Mouse (Mus musculus) liver, embryonic 15.5 days (tissue): ENCODE results near the gene Slc38a2. TPM values are rescaled to one million over a fixed set of nuclear protein-coding genes. Genes with fewer than 3 reads are reported as not detected.

Experiments used
- ATAC-seq: fragments of 200-750 bp; cut with Nextera tagmentation; 2 replicates; pipeline ENCODE4 v1.8.0; 2017; ENCODE audit warnings: moderate number of reproducible peaks, mild to moderate bottlenecking, moderate library complexity; ENCODE audit not compliant: insufficient read depth
- H3K27ac ChIP-seq: fragments of 300-500 bp; sonication (generic); replicated peaks from 2 replicates; pipeline ENCODE4 v1.5.1; 2015; ENCODE audit warnings: mild to moderate bottlenecking, inconsistent platforms
- H3K27me3 ChIP-seq: fragments of 300-500 bp; sonication (generic); 2 replicates; pipeline ENCODE4 v1.6.1; 2015; ENCODE audit warnings: mild to moderate bottlenecking, inconsistent platforms
- H3K36me3 ChIP-seq: fragments of 300-500 bp; sonication (generic); replicated peaks from 2 replicates; pipeline ENCODE4 v1.6.1; 2015; ENCODE audit warnings: moderate library complexity, mild to moderate bottlenecking, inconsistent platforms
- H3K4me1 ChIP-seq: fragments of 300-500 bp; sonication (generic); replicated peaks from 2 replicates; pipeline ENCODE4 v1.6.1; 2015; ENCODE audit warnings: inconsistent platforms
- H3K4me2 ChIP-seq: fragments of 300-500 bp; sonication (generic); 2 replicates; pipeline ENCODE4 v1.6.1; 2015; ENCODE audit warnings: moderate library complexity, mild to moderate bottlenecking, inconsistent platforms
- H3K4me3 ChIP-seq: fragments of 300-500 bp; sonication (generic); replicated peaks from 2 replicates; pipeline ENCODE4 v1.5.1; 2015; ENCODE audit warnings: mild to moderate bottlenecking, inconsistent platforms
- H3K9ac ChIP-seq: fragments of 300-500 bp; sonication (generic); 2 replicates; pipeline ENCODE4 v1.6.1; 2015; ENCODE audit warnings: moderate library complexity, mild to moderate bottlenecking, inconsistent platforms
- H3K9me3 ChIP-seq: fragments of 300-500 bp; sonication (generic); replicated peaks from 2 replicates; pipeline ENCODE4 v1.6.1; 2016; ENCODE audit warnings: inconsistent platforms
- WGBS: fragments of 180-500 bp; shearing (Covaris S2); methylation state at CpG from one replicate; pipeline ENCODE4 v1.1.7; 2015; ENCODE audit warnings: mixed read lengths; ENCODE audit not compliant: insufficient replicate concordance; 5-methylcytosine and 5-hydroxymethylcytosine counted together
- polyA plus RNA-seq: library from polyadenylated mRNA; unstranded; fragments of >200 nt; fragmentation: Nextera tagmentation; extraction: Ambion mirVana; gene quantifications from 2 replicates; pipeline ENCODE4 v1.2.1, GENCODE M21; 2015

Gene Slc38a2
- polyA plus RNA-seq, 1 experiment from 2014 or later = 33.8 TPM

DNA sequence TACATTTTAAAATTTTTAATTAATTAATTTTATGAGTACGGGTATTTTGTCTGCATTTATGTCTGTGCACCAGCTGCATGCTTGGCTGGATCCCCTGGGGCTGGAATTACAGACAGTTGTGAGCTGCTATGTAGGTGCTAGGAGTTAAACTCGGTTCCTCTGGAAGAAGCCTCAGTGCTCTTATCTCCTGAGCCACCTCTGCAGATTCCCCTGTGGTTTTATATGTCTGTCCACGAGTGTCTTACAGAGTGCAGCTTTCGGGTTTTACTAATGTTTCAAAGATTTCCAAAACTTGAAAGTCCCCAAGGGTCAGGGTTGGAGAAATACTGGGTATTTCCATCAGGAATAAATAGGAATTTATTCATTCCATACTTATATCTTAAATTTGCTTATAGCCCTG is 40.6 kb upstream of the Slc38a2 start:
- no peak for ATAC-seq
- 14% methylated on average over 4 of the region's 4 CpGs for WGBS

DNA sequence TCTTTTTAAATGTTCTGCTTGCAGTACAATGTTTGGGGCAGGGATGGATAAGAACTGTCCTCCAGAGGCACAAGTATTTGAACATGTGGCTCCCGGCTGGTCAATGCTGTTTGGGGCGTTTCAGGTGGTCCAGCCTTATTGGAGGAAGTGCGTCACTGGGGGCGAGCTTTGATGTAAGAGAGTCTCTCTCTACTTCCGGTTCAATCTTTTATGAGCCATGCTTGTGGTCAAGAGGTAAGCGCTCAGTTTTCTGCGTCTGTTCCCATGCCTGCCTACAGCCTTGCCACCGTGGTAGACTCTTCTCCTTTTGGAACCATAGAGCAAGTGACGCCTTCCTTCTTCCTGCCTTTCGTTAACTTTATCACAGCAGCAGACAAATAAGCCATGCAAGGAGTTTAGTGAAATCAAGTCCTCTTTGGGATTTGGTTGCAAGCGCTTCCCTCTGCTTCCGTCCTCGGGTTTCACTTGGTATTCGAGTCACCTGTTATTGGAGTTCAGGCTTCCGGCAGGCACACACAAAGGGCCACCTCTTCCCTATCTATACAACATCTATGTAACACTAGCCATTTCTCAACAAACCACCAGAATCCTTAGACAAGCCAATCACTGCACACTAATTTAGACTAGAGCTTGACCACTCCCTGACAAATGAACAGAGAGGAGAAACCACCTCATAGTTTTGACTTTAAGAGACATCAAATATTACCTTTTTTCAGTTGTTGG is 37.3 kb upstream of the Slc38a2 start:
- no peak overlapping the region for H3K9ac ChIP-seq
- H3K36me3 ChIP-seq = no peaks in the 10 kb centered on the region
- no peaks in the 10 kb centered on the region for H3K9me3 ChIP-seq
- no peak for ATAC-seq
- no peak overlapping the region for H3K4me3 ChIP-seq
- no peak overlapping the region for H3K27ac ChIP-seq
- 53% methylated on average over 15 of the region's 15 CpGs for WGBS
- H3K27me3 ChIP-seq = no peaks in the 10 kb centered on the region
- H3K4me1 ChIP-seq = peaks cover 18% of the 10 kb centered on the region
- H3K4me2 ChIP-seq = 0 out of 2 replicates have a peak overlapping the region, but pooled peaks have one; percentile 1

More for the DNA sequence above, 40.6 kb upstream of the Slc38a2 start:
- no peak overlapping the region for H3K4me2 ChIP-seq
- H3K4me3 ChIP-seq = no peak overlapping the region
- H3K9me3 ChIP-seq = no peaks in the 10 kb centered on the region
- H3K27ac ChIP-seq = no peak overlapping the region
- no peak overlapping the region for H3K9ac ChIP-seq
- H3K4me1 ChIP-seq = peaks cover 46% of the 10 kb centered on the region
- no peaks in the 10 kb centered on the region for H3K27me3 ChIP-seq
- H3K36me3 ChIP-seq = no peaks in the 10 kb centered on the region

DNA sequence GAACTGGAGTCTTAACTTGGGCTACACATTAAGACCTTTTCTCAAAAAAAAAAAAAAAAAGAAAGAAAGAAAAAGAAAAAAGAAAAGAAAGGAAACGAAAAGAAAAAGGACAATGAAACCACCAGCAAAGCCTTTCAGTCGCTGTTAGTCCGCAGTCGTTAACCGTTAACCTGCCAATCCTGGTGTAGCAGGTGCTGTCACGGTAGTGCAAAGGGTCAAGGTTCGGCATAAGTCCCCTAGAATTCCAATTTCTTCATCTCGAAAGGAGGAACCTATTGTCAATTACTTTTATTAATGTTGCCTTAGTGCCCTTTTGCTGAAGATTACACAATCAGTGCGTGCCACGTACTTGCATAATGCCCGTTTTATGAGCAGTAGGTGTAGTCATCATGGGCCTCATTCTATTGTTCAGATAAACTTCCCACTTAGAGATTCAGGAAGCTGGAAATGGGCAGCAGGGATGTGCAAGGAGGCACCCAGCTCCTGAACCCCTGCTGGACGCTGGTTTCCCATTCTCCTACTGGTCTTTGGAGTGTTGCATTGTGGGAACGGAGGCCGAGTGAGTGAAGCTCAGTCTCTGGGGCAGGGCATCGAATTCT is 36.1 kb upstream of the Slc38a2 start:
- Histone ChIP-seq H3K27ac (no peak overlapping the region), H3K27me3 (no peaks in the 10 kb centered on the region), H3K4me2 (no peak overlapping the region), H3K9ac (no peak overlapping the region), H3K4me1 (peaks cover 18% of the 10 kb centered on the region), H3K36me3 (no peaks in the 10 kb centered on the region), H3K9me3 (no peaks in the 10 kb centered on the region), H3K4me3 (no peak overlapping the region)
- WGBS = 63% methylated on average over 15 of the region's 15 CpGs
- no peak for ATAC-seq

DNA sequence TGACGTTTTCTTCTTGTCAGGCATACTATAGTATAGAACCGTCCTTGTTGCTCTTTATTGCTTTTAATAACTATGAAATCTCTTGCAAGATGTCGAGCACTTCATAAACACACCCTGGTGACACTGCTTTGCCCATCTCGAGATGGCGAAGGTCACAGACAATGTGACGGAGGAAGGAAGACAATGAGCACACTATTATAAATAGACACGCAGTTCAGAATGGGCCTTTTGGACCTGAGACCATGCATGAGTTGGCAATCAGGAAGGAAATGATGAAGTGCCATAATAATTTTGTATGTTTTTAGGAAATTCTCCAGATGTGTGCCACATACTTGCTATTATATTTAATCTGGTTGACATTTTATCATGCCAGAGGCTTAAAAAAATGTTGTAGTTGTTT is 34.9 kb upstream of the Slc38a2 start:
- Histone ChIP-seq H3K27ac (no peak overlapping the region), H3K9ac (no peak overlapping the region), H3K4me3 (no peak overlapping the region), H3K27me3 (no peaks in the 10 kb centered on the region), H3K9me3 (no peaks in the 10 kb centered on the region), H3K36me3 (no peaks in the 10 kb centered on the region), H3K4me1 (peaks cover 8% of the 10 kb centered on the region), H3K4me2 (no peak overlapping the region)
- no peak for ATAC-seq
- WGBS = 61% methylated on average over 7 of the region's 7 CpGs

DNA sequence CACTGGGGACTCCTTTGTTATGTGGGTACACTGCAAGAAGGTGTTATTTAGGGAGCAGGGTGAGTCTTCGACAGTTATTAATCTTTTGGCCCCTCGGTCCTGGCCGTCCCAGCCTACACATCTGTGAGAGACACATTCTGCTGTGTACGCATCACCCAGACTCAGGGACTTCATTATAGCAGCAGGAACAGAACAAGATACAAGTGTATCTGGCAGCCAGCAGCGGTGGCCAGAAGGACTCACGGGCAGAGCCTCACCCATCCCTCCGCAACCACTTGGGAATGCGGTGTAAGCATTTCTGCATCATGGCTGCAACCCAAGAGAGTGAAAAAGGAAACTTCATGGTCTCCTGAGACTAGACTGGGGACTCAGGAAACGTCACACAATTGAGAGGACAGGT is 30.9 kb upstream of the Slc38a2 start:
- WGBS = 79% methylated on average over 9 of the region's 9 CpGs
- Histone ChIP-seq H3K27me3 (no peaks in the 10 kb centered on the region), H3K9ac (no peak overlapping the region), H3K4me2 (no peak overlapping the region), H3K4me1 (peaks cover 7% of the 10 kb centered on the region), H3K9me3 (no peaks in the 10 kb centered on the region), H3K4me3 (no peak overlapping the region), H3K27ac (no peak overlapping the region), H3K36me3 (no peaks in the 10 kb centered on the region)
- no peak for ATAC-seq

DNA sequence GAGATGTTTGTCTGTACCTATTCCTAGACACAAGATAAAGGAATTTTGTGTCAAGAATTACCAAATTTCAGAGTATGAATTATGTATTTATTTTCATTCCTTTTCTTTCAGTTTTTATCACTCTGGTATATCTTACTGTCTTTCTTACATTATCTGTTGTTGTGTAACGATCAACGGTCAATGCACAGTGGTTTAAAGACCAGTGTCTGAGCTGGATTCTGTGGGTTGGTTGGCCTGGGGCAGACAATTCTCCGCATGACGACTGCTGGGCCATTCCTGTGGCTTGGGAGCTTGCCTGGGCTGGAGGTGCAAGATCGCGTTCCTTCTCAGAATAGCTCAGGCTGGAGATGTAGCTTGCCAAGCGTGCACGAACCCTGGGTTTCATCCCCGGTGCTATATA is 30.3 kb upstream of the Slc38a2 start:
- H3K9ac ChIP-seq = no peak overlapping the region
- H3K36me3 ChIP-seq = no peaks in the 10 kb centered on the region
- H3K27me3 ChIP-seq = no peaks in the 10 kb centered on the region
- H3K9me3 ChIP-seq = no peaks in the 10 kb centered on the region
- H3K4me1 ChIP-seq = peaks cover 7% of the 10 kb centered on the region
- H3K4me3 ChIP-seq = no peak overlapping the region
- H3K27ac ChIP-seq = no peak overlapping the region
- H3K4me2 ChIP-seq = no peak overlapping the region
- 70% methylated on average over 9 of the region's 9 CpGs for WGBS
- ATAC-seq = no peak

DNA sequence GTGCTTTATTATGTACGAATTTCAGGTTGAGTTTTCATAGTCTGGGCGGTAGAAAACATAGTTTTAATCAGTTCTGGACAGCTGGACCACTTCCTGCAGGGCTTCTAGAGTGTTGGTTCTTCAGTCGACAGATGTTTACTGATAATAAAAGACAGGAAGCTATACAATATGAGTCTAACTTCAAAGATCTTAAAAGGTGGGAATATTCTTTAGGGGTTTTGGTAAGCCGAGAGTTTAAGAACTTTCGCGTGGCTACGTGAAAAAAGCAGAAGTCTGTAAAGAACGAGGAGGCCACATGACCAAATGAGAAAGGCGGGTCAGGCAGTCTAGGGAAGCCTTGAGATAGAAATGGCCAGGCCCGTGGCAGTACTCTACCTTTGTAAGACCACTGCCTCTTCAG is 29.5 kb upstream of the Slc38a2 start:
- H3K4me3 ChIP-seq = no peak overlapping the region
- 14% methylated on average over 10 of the region's 10 CpGs for WGBS
- no peak overlapping the region for H3K9ac ChIP-seq
- peak overlapping the region; percentile 14; the same call in 1 of the 2 replicates for H3K4me2 ChIP-seq
- H3K9me3 ChIP-seq = no peaks in the 10 kb centered on the region
- H3K27ac ChIP-seq = no peak overlapping the region
- H3K4me1 ChIP-seq = peaks cover 7% of the 10 kb centered on the region
- ATAC-seq = 0 out of 2 replicates have a peak, but pooled peaks have one; percentile 22
- H3K27me3 ChIP-seq = no peaks in the 10 kb centered on the region
- no peaks in the 10 kb centered on the region for H3K36me3 ChIP-seq

DNA sequence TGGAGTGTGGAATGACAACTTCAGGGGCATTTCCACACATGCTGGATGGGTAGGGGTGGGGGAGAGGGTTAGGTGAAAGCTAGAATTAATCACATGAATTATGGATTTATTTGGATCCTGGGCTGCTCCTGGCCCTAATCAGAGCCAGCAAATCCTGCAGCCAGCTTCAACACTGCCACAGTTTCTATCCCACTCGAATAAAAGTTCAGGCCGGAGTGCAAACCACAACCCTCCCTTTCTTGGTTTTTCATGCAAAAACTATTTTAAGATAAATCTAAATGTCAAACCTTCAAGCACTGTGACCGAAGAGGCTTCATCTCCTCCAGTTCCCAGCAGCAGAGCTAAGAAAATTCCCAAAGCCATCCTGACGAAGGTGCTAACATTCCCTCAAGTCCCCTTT is 28.8 kb upstream of the Slc38a2 start:
- Histone ChIP-seq H3K9ac (no peak overlapping the region), H3K27me3 (no peaks in the 10 kb centered on the region), H3K27ac (no peak overlapping the region), H3K4me2 (no peak overlapping the region), H3K9me3 (no peaks in the 10 kb centered on the region), H3K36me3 (no peaks in the 10 kb centered on the region), H3K4me1 (peaks cover 7% of the 10 kb centered on the region), H3K4me3 (no peak overlapping the region)
- WGBS = 33% methylated on average over 4 of the region's 4 CpGs
- no peak for ATAC-seq

DNA sequence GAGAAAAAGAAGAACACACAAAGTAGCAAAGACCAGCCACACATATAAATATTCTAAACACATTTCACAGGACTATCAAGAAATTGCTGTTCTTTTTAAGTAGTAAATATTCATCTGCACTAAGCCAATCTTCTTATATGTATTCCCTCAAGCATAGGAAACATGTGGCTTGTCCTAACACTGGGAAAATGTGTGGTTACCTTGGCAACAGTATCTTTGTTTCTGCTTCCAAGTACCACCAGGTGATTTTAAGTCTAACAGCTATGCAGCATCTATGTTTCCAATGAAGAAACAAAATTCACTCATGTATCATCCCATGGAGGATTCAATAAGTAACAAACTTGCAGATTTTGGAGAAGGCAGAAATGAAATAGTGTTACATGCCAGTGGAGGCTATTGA is 25.0 kb upstream of the Slc38a2 start:
- H3K4me2 ChIP-seq = no peak overlapping the region
- H3K9ac ChIP-seq = no peak overlapping the region
- no peaks in the 10 kb centered on the region for H3K9me3 ChIP-seq
- no peak for ATAC-seq
- no peaks in the 10 kb centered on the region for H3K27me3 ChIP-seq
- H3K4me3 ChIP-seq = no peak overlapping the region
- H3K36me3 ChIP-seq = no peaks in the 10 kb centered on the region
- peaks cover 7% of the 10 kb centered on the region for H3K4me1 ChIP-seq
- H3K27ac ChIP-seq = no peak overlapping the region

DNA sequence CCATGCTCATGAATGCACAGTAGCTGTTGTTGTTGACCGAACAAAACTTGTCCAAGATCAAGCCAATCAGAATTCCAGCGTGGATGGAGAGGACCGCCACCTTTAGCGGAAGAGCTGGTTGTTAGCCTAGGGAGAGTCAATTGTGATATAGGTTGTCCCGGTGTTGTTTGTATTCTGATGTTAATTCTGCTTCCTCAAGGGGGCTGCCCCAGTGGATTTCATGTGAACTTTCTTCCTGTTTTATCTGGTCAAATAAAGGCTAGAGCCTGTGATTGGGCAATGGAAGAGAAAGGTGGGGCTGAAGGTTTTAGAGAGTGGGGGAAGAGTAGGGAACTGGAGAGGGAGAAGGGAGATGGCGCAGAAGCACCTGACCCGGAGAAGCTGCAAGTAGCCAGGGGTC is 22.7 kb upstream of the Slc38a2 start:
- Histone ChIP-seq H3K27me3 (no peaks in the 10 kb centered on the region), H3K36me3 (no peaks in the 10 kb centered on the region), H3K4me1 (no peaks in the 10 kb centered on the region), H3K4me2 (no peak overlapping the region), H3K27ac (no peak overlapping the region), H3K9ac (no peak overlapping the region), H3K9me3 (no peaks in the 10 kb centered on the region), H3K4me3 (no peak overlapping the region)
- WGBS = 68% methylated on average over 7 of the region's 7 CpGs
- no peak for ATAC-seq

DNA sequence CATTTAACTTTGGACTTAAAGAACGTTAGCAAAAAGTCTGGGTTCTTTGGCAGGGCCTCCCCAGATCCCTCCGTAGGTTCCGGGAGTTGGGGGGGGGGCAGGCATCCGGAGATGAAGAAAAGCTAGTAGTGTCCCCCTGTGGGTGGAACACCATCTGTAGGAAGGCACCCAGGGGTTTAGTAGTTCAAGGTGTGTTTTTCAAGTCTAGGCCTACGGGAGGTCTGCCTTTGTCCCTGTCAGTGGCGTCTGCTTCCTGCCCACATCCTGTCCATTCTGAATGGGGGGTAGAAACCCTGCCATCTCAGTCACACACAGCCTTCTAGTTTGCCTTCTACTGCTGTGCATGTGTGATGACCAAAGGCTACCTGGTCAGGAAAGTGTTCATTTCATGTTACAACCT is 20.6 kb upstream of the Slc38a2 start:
- no peak overlapping the region for H3K4me3 ChIP-seq
- WGBS = 55% methylated on average over 6 of the region's 6 CpGs

DNA sequence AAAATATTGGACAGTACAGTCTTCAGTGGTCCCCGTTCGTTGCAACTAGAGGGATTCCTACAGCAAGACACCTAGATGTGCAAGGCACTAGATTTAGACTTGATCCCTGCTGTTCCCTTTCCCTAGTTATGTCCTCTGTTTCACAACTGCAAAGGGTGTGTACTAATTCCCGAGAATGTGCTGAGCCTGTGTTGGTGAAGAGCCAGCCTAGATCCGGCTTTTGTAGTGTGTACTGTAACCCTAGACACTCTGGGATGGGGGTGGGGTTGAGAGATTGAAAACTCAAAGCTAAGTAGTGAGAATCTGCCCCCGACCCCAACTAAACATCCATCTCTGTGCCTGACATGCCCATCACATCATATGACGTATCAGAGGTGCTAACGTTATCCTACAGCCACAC is 18.9 kb upstream of the Slc38a2 start:
- no peaks in the 10 kb centered on the region for H3K27me3 ChIP-seq
- H3K4me2 ChIP-seq = no peak overlapping the region
- WGBS = 72% methylated on average over 7 of the region's 7 CpGs
- no peaks in the 10 kb centered on the region for H3K36me3 ChIP-seq
- no peak overlapping the region for H3K4me3 ChIP-seq
- no peak overlapping the region for H3K27ac ChIP-seq
- H3K9ac ChIP-seq = no peak overlapping the region
- no peak; the same call in 1 of the 2 replicates for ATAC-seq
- peaks cover 10% of the 10 kb centered on the region for H3K4me1 ChIP-seq
- H3K9me3 ChIP-seq = no peaks in the 10 kb centered on the region

More for the DNA sequence above, 20.6 kb upstream of the Slc38a2 start:
- Histone ChIP-seq H3K9me3 (no peaks in the 10 kb centered on the region), H3K36me3 (no peaks in the 10 kb centered on the region), H3K27ac (no peak overlapping the region), H3K9ac (no peak overlapping the region), H3K4me1 (peaks cover 5% of the 10 kb centered on the region), H3K4me2 (no peak overlapping the region), H3K27me3 (no peaks in the 10 kb centered on the region)
- no peak for ATAC-seq
